Mouse (Mus musculus) left cerebral cortex, postnatal 36 days (tissue): ENCODE measurements around the gene 4930432K21Rik. TPM values are rescaled to one million over a fixed set of nuclear protein-coding genes. Genes with fewer than 3 reads are reported as not detected.

Experiments
- DNase-seq, 2 experiments: peaks; one replicate each; pipeline ENCODE4 v3.0.0; 2021 to 2022; ENCODE audit warnings: low spot score in 2 of 2, mixed read lengths in 1 of 2
- intact Hi-C: fragments of 180-260 bp; cut with DNase I; formaldehyde crosslinking; loops from one replicate; pipeline ENCODE4 v1.15.1; 2025
- microRNA-seq: library from miRNA; unstranded; fragments of <30 nt; microRNA quantifications from one replicate; pipeline ENCODE4 v1.2.0, GENCODE M21; 2022
- total RNA-seq, 2 experiments: library from RNA; stranded (reverse); gene quantifications; 2 replicates each; pipeline ENCODE4 v1.2.3; 2021

The 4930432K21Rik gene
- total RNA-seq, 2 experiments from 2014 or later = 1.7 to 2.1 TPM

GRCm38 (mm10) chr8:84202938-84203917, 55.4 kb downstream of the 4930432K21Rik start:
- intact Hi-C loops = no loop called here
- peak; percentile 79 to 85 for DNase-seq

- peak in 1 of 2 experiments; percentile 37 for DNase-seq
- intact Hi-C loops = no loop called here
Measured at GRCm38 (mm10) chr8:84203975-84204772, 56.3 kb downstream of the 4930432K21Rik start.

GRCm38 (mm10) chr8:84205073-84205472, 57.2 kb downstream of the 4930432K21Rik start:
- DNase-seq = no peak
- intact Hi-C loops = no loop called here

- intact Hi-C loops = no loop called here
Measured at GRCm38 (mm10) chr8:84206666-84207065, 58.8 kb downstream of the 4930432K21Rik start.

GRCm38 (mm10) chr8:84207811-84208210, 60.0 kb downstream of the 4930432K21Rik start:
- no peak for DNase-seq
- intact Hi-C loops = no loop called here

More at GRCm38 (mm10) chr8:84206666-84207065, 58.8 kb downstream of the 4930432K21Rik start:
- DNase-seq = no peak

- intact Hi-C loops = no loop called here
- DNase-seq = no peak
Measured at GRCm38 (mm10) chr8:84208381-84209380, 60.9 kb downstream of the 4930432K21Rik start.

GRCm38 (mm10) chr8:84210167-84210791, 62.5 kb downstream of the 4930432K21Rik start:
- peak; percentile 78 to 81 for DNase-seq
- intact Hi-C loops = loop anchor here (1.0 to 5.0 kb wide), 2 partner anchors 24 to 33 kb away; no protein-coding TSS in a partner anchor

GRCm38 (mm10) chr8:84211202-84211601, 63.4 kb downstream of the 4930432K21Rik start:
- no peak for DNase-seq
- intact Hi-C loops = loop anchor here (5.0 kb wide), 1 partner anchor 34 kb away; no protein-coding TSS in a partner anchor

- intact Hi-C loops = loop anchor here (5.0 kb wide), 1 partner anchor 35 kb away; no protein-coding TSS in a partner anchor
- no peak for DNase-seq
Measured at GRCm38 (mm10) chr8:84211881-84212563, 64.2 kb downstream of the 4930432K21Rik start.

GRCm38 (mm10) chr8:84213277-84213676, 65.5 kb downstream of the 4930432K21Rik start:
- no peak for DNase-seq
- intact Hi-C loops = loop anchor here (5.0 kb wide), 1 partner anchor 36 kb away; no protein-coding TSS in a partner anchor

- intact Hi-C loops = no loop called here
- no peak for DNase-seq
Measured at GRCm38 (mm10) chr8:84217206-84217605, 69.4 kb downstream of the 4930432K21Rik start.

- intact Hi-C loops = no loop called here
- no peak for DNase-seq
Measured at GRCm38 (mm10) chr8:84218143-84218542, 70.3 kb downstream of the 4930432K21Rik start.

- no peak for DNase-seq
Measured at GRCm38 (mm10) chr8:84220105-84220504, 72.3 kb downstream of the 4930432K21Rik start.

More at GRCm38 (mm10) chr8:84220105-84220504, 72.3 kb downstream of the 4930432K21Rik start:
- intact Hi-C loops = no loop called here

Small RNA genes lying within 50 kb of the gene (microRNA-seq; reads per million reads assigned to microRNA genes)
- gene Gm25110 = not detected
- gene Mir181c = 1,967 reads per million, percentile 84 among the genes with 10 or more reads in this experiment
- gene Mir181d = 1,728 reads per million, percentile 83 among the genes with 10 or more reads in this experiment
- 6,522 reads per million, percentile 93 among the genes with 10 or more reads in this experiment for gene Mir23a
- not detected for gene Mir24-2
- 207 reads per million, percentile 63 among the genes with 10 or more reads in this experiment for gene Mir27a
- gene Mir3074-2 = not detected

Other genes starting within 250 kb of the 4930432K21Rik start
- gene Adgrl1, start 247.9 kb upstream of the 4930432K21Rik start, total RNA-seq = 100 to 1,000 TPM; 422 to 433 TPM
- gene Gm10644, start 192.8 kb upstream of the 4930432K21Rik start, total RNA-seq = under 1 TPM; 0.25 to 0.54 TPM
- under 1 TPM; 0.39 to 0.48 TPM for gene Asf1b, start 192.5 kb upstream of the 4930432K21Rik start, total RNA-seq
- gene Prkaca, start 175.0 kb upstream of the 4930432K21Rik start, total RNA-seq = 100 to 1,000 TPM; 243 to 267 TPM
- gene Samd1, start 150.4 kb upstream of the 4930432K21Rik start, total RNA-seq = 10 to 100 TPM; 41.5 to 46.6 TPM
- gene 1700067K01Rik, start 146.5 kb upstream of the 4930432K21Rik start, total RNA-seq = under 1 TPM in 1 of 2 experiments, not detected in 1; 0.59 TPM
- 1 to 10 TPM; 1.3 to 3.1 TPM for gene 2210011C24Rik, start 135.9 kb upstream of the 4930432K21Rik start, total RNA-seq
- 1 to 10 TPM; 1.7 to 2.7 TPM for gene Palm3, start 126.6 kb upstream of the 4930432K21Rik start, total RNA-seq
- gene Il27ra, start 105.4 kb upstream of the 4930432K21Rik start, total RNA-seq = under 1 TPM; 0.49 to 0.52 TPM
- gene Rln3, start 103.0 kb upstream of the 4930432K21Rik start, total RNA-seq = not detected
- 1 to 10 TPM; 4.1 to 4.4 TPM for gene Gm10643, start 82.9 kb upstream of the 4930432K21Rik start, total RNA-seq
- 10 to 100 TPM; 17.9 to 32.4 TPM for gene Rfx1, start 81.2 kb upstream of the 4930432K21Rik start, total RNA-seq
- gene Dcaf15, start 43.3 kb upstream of the 4930432K21Rik start, total RNA-seq = 10 to 100 TPM; 15.7 to 19.8 TPM
- not detected for gene Podnl1, start 22.0 kb upstream of the 4930432K21Rik start, total RNA-seq
- gene Cc2d1a, start 89 bp upstream of the 4930432K21Rik start, total RNA-seq = 10 to 100 TPM; 51.1 to 53.6 TPM
- 1 to 10 TPM; 3.7 to 3.9 TPM for gene Nanos3, start 37.2 kb downstream of the 4930432K21Rik start, total RNA-seq
- 10 to 100 TPM; 12.5 to 16.9 TPM for gene Zswim4, start 89.0 kb downstream of the 4930432K21Rik start, total RNA-seq
- 100 to 1,000 TPM; 113 to 146 TPM for gene D8Ertd738e, start 101.7 kb downstream of the 4930432K21Rik start, total RNA-seq
- gene Mri1, start 109.3 kb downstream of the 4930432K21Rik start, total RNA-seq = 10 to 100 TPM; 14.4 to 15.9 TPM
- 10 to 100 TPM; 23.1 to 28.2 TPM for gene Ccdc130, start 122.4 kb downstream of the 4930432K21Rik start, total RNA-seq
- 100 to 1,000 TPM; 219 to 272 TPM for gene Cacna1a, start 240.4 kb downstream of the 4930432K21Rik start, total RNA-seq